Mouse (Mus musculus) intestine, postnatal 0 days (tissue): ENCODE data around the gene Ttc39a. TPM values are rescaled to one million over a fixed set of nuclear protein-coding genes. Genes with fewer than 3 reads are reported as not detected.

Experiments
- ATAC-seq: fragments of 200-750 bp; cut with Nextera tagmentation; 2 replicates; pipeline ENCODE4 v1.8.0; 2017; ENCODE audit warnings: mild to moderate bottlenecking, moderate TSS enrichment, moderate library complexity
- H3K27ac ChIP-seq: fragments of 300-500 bp; sonication (generic); 2 replicates; pipeline ENCODE4 v1.5.1; 2014; ENCODE audit warnings: mild to moderate bottlenecking, low read depth, low read length, moderate library complexity
- H3K27me3 ChIP-seq: fragments of 300-500 bp; sonication (generic); replicated peaks from 2 replicates; pipeline ENCODE4 v1.6.1; 2014; ENCODE audit warnings: low read length, mixed read lengths; ENCODE audit not compliant: control insufficient read depth, insufficient read depth
- H3K36me3 ChIP-seq: fragments of 300-500 bp; sonication (generic); 2 replicates; pipeline ENCODE4 v1.6.1; 2014; ENCODE audit warnings: mild to moderate bottlenecking, moderate library complexity; ENCODE audit not compliant: control insufficient read depth, insufficient read depth
- H3K4me1 ChIP-seq: fragments of 300-500 bp; sonication (generic); replicated peaks from 2 replicates; pipeline ENCODE4 v1.6.1; 2014; ENCODE audit warnings: antibody characterized with exemption, low read length, mixed read lengths; ENCODE audit not compliant: control insufficient read depth, insufficient read depth
- H3K4me2 ChIP-seq: fragments of 300-500 bp; sonication (generic); replicated peaks from 2 replicates; pipeline ENCODE4 v1.6.1; 2014; ENCODE audit warnings: low read depth, mild to moderate bottlenecking, moderate library complexity
- H3K4me3 ChIP-seq: fragments of 300-500 bp; sonication (generic); 2 replicates; pipeline ENCODE4 v1.5.1; 2014; ENCODE audit warnings: low read depth, low read length
- H3K9ac ChIP-seq: fragments of 300-500 bp; sonication (generic); 2 replicates; pipeline ENCODE4 v1.6.1; 2014; ENCODE audit warnings: mild to moderate bottlenecking, low read depth, low read length
- H3K9me3 ChIP-seq: fragments of 300-500 bp; sonication (generic); 2 replicates; pipeline ENCODE4 v1.6.1; 2016; ENCODE audit warnings: mixed run types; ENCODE audit not compliant: control insufficient read depth
- CTCF ChIP-seq: sonication (generic); IDR thresholded peaks from 2 replicates; pipeline ENCODE4 v1.5.1; 2016; ENCODE audit warnings: low read depth, mild to moderate bottlenecking, control low read depth, antibody characterized with exemption, moderate library complexity
- WGBS: fragments of 180-500 bp; shearing (Covaris S2); extraction: QIAGEN DNeasy Blood & Tissue Kit; methylation state at CpG from one replicate; pipeline ENCODE4 v1.1.7; 2014; 5-methylcytosine and 5-hydroxymethylcytosine counted together
- polyA plus RNA-seq: library from polyadenylated mRNA; unstranded; fragments of >200 nt; fragmentation: Nextera tagmentation; extraction: Ambion mirVana; gene quantifications from 2 replicates; pipeline ENCODE4 v1.2.1, GENCODE M21; 2015

Ttc39a gene
- polyA plus RNA-seq, 1 experiment from 2014 or later: 7.5 TPM

DNA sequence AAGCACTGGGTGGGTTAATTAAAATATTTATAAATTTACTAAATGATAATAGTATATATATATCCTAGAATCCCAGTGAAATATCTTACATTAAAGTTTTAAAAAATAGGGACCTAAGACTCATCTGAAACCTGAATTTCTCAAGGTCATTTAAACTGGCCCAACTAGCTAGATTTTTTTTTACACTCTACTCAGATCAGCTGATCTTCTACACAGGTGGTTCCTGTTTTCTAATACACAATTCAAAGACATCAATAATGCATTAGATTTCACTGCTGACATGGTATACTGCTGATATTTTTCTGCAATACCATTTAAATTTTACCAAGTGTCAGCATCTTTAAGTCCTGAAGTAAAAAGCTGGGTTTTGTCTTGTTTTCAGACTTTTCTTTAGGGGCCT lies 57.5 kb downstream of the Ttc39a start:
- no peak for ATAC-seq
- no peaks in the 10 kb centered on the region for H3K27me3 ChIP-seq
- no peaks in the 10 kb centered on the region for H3K9me3 ChIP-seq
- no peaks in the 10 kb centered on the region for H3K36me3 ChIP-seq
- H3K4me3 ChIP-seq: no peak overlapping the region
- H3K4me2 ChIP-seq: no peak overlapping the region
- TF ChIP-seq CTCF: no peak
- H3K9ac ChIP-seq: no peak overlapping the region
- H3K27ac ChIP-seq: no peak overlapping the region
- H3K4me1 ChIP-seq: no peaks in the 10 kb centered on the region

- H3K9ac ChIP-seq: no peak overlapping the region
- no peak for TF ChIP-seq CTCF
- no peaks in the 10 kb centered on the region for H3K9me3 ChIP-seq
- no peak overlapping the region for H3K27ac ChIP-seq
- H3K36me3 ChIP-seq: no peaks in the 10 kb centered on the region
- no peaks in the 10 kb centered on the region for H3K27me3 ChIP-seq
- ATAC-seq: no peak
- H3K4me2 ChIP-seq: no peak overlapping the region
- H3K4me1 ChIP-seq: no peaks in the 10 kb centered on the region
- no peak overlapping the region for H3K4me3 ChIP-seq
Observed at GRCm38 (mm10) chr4:109467687-109468086, 61.3 kb downstream of the Ttc39a start.

- no peak overlapping the region for H3K9ac ChIP-seq
- H3K36me3 ChIP-seq: no peaks in the 10 kb centered on the region
- no peak for TF ChIP-seq CTCF
- H3K27me3 ChIP-seq: no peaks in the 10 kb centered on the region
- H3K4me1 ChIP-seq: no peaks in the 10 kb centered on the region; the same call in 1 of the 2 replicates
- no peak overlapping the region for H3K4me3 ChIP-seq
- no peak for ATAC-seq
- H3K4me2 ChIP-seq: no peak overlapping the region
- no peak overlapping the region for H3K27ac ChIP-seq
- H3K9me3 ChIP-seq: no peaks in the 10 kb centered on the region
Observed at GRCm38 (mm10) chr4:109471606-109472005, 65.2 kb downstream of the Ttc39a start.

DNA sequence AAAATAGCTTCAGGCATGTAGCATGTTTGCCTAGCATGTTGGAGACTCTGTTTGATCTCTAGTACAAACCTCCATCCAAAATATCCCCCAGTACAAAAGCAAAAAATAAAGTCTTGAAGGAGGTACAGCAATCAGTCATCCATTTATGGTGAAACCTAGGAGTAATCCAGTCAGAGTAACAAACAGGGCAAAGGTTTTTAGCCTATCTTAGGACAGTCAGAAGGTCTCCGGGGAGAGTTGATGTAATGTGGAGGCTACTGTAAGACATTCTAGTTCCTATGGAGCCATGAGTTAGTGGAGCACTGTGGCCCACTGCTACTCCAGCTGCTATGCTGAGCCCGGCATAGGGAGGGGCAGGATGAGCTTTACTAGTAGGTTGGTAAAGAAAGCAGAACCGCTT lies 66.1 kb downstream of the Ttc39a start:
- ATAC-seq: no peak
- Histone ChIP-seq H3K27ac (no peak overlapping the region), H3K9me3 (no peaks in the 10 kb centered on the region), H3K9ac (no peak overlapping the region), H3K36me3 (no peaks in the 10 kb centered on the region), H3K27me3 (no peaks in the 10 kb centered on the region), H3K4me1 (no peaks in the 10 kb centered on the region; the same call in 1 of the 2 replicates), H3K4me2 (0 out of 2 replicates have a peak overlapping the region, but pooled peaks have one; percentile 6), H3K4me3 (no peak overlapping the region)
- no peak for TF ChIP-seq CTCF
- 73% methylated on average over 3 of the region's 3 CpGs for whole genome bisulfite sequencing

DNA sequence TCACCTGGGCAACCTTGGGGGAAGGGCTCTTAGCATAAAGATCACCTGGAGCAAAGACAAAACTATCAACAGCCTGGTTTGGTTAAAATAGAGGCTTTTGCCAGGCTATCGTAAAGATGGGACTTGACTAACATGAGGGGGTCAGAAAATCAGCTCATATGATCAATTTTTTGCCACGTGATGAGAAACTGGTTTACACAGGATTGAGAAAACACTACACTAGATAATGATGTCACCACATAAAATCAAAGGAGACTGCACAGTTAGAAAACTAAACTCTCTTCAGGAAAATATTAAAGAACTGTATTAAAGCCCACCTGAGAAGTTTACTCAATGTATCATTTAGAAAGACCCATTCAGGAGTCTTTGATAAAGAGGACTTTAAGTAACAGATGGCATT lies 68.7 kb downstream of the Ttc39a start:
- WGBS: 40% methylated on average over 2 of the region's 2 CpGs

DNA sequence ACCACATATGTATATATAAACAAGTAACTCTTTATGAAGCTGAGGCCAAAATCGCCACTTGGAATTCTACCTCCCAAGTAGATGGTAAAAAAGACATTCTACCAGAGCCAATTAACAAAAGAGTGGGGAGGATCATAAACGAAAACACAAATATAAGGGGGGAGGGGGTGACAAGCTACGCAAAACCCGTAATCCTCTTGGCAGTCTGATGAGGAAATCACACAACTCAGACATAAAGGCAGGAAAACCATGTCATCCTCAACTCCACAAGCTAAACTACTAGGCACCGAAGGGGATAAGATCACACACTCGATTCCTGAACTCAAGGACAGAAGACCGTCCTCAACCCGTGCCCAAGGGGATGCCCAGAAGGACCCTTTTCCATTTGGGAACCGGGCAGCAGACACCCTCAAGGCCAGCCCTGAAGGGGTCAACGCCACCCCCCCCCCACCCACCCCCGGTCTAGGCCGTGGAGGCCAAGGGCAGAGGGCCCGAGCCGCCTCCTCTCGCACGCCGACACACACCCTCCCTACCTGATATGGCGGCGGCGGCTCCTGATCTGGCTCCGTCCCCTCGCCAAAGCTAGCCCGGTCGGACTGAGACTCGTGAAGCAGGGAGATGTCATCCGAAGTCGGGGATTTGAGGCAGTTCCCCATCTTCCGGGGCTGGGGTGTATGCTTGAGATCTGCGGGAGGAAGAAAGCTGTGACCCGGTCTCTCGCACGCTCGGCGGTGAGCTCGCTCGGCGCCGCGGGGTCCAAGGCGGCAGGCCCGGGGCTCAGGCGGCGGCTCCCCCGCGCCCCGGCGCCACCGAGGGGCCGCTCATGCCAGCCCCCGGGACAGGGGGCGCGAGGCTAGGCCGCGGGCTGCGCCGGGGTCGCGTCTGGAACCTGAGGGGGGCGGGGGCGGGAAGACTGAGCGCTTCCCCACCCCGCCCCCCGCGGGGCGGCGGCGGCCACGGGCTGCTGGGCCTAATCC lies 69.4 kb downstream of the Ttc39a start:
- under 1% methylated on average over 61 of the region's 68 CpGs for WGBS
- Histone ChIP-seq H3K9me3 (no peaks in the 10 kb centered on the region), H3K36me3 (no peaks in the 10 kb centered on the region), H3K4me3 (peak overlapping the region; percentile 97), H3K9ac (peak overlapping the region; percentile 95), H3K4me1 (no peaks in the 10 kb centered on the region; the same call in 1 of the 2 replicates), H3K4me2 (peak overlapping the region; percentile 69), H3K27me3 (no peaks in the 10 kb centered on the region), H3K27ac (peak overlapping the region; percentile 89)
- TF ChIP-seq CTCF: no peak
- ATAC-seq: peak; percentile 44

More for the DNA sequence above, 68.7 kb downstream of the Ttc39a start:
- peak overlapping the region; percentile 97 for H3K4me3 ChIP-seq
- no peaks in the 10 kb centered on the region for H3K27me3 ChIP-seq
- no peak for TF ChIP-seq CTCF
- no peaks in the 10 kb centered on the region for H3K36me3 ChIP-seq
- no peaks in the 10 kb centered on the region for H3K9me3 ChIP-seq
- H3K4me2 ChIP-seq: peak overlapping the region; percentile 69
- no peak overlapping the region for H3K9ac ChIP-seq
- H3K27ac ChIP-seq: no peak overlapping the region
- no peak for ATAC-seq
- no peaks in the 10 kb centered on the region; the same call in 1 of the 2 replicates for H3K4me1 ChIP-seq
